9 mouse cellular contexts compared by ENCODE assay signal in genomic region chr10:77132118-77132517, GRCm38 (mm10). TPM values are rescaled to one million over a fixed set of nuclear protein-coding genes. Genes with fewer than 3 reads are reported as not detected.
DNase-seq lines count a peak whose midpoint lies in the region; ATAC-seq lines count a peak whose summit lies in the region.
"Had no signal": no experiment of that assay in that cellular context is flagged by ENCODE, and none has a peak within 500 bp of the region (broad histone marks: within the 10 kb centered on the region; RNA-seq: fewer than 3 reads in every experiment).

No protein-coding gene starts in this region.

- H3K27me3 ChIP-seq in heart, embryonic 16.5 days (ENCODE audit: control insufficient read depth, insufficient read depth, low read length) = no peaks in the 10 kb centered on the region
- H3K27me3 ChIP-seq in midbrain, embryonic 14.5 days (ENCODE audit: control insufficient read depth, insufficient read depth, low read length) = no peaks in the 10 kb centered on the region
- no peaks in the 10 kb centered on the region for H3K27me3 ChIP-seq in midbrain, embryonic 13.5 days
- H3K27me3 ChIP-seq in limb, embryonic 10.5 days (ENCODE audit: low read depth, poor library complexity, severe bottlenecking) = no peaks in the 10 kb centered on the region

- H3K36me3 ChIP-seq in heart, embryonic 16.5 days (ENCODE audit: control insufficient read depth, insufficient read depth) = no peaks in the 10 kb centered on the region
- no peaks in the 10 kb centered on the region for H3K36me3 ChIP-seq in midbrain, embryonic 14.5 days (ENCODE audit: control insufficient read depth, insufficient read depth, low read length)
- H3K36me3 ChIP-seq in midbrain, embryonic 13.5 days = no peaks in the 10 kb centered on the region
- H3K36me3 ChIP-seq in limb, embryonic 10.5 days = peaks cover 13% of the 10 kb centered on the region

- 0 out of 2 replicates have a peak, but pooled peaks cover 2% of the 10 kb centered on the region for H3K9me3 ChIP-seq in heart, embryonic 16.5 days (replicated peaks; ENCODE audit: control insufficient read depth, low read length)
- H3K9me3 ChIP-seq in midbrain, embryonic 14.5 days (ENCODE audit: control insufficient read depth, low read length) = no peaks in the 10 kb centered on the region
- no peaks in the 10 kb centered on the region for H3K9me3 ChIP-seq in midbrain, embryonic 13.5 days
- H3K9me3 ChIP-seq in limb, embryonic 10.5 days (replicated peaks) = no peaks in the 10 kb centered on the region
- H3K9me3 ChIP-seq: G1E had no signal

- H3K27ac ChIP-seq in heart, embryonic 16.5 days (ENCODE audit: low read length) = peak overlapping the region; percentile 33; the same call in 1 of the 2 replicates
- 0 out of 2 replicates have a peak overlapping the region, but pooled peaks have one; percentile 26 for H3K27ac ChIP-seq in midbrain, embryonic 14.5 days (replicated peaks; ENCODE audit: low read depth, low read length)
- H3K27ac ChIP-seq in midbrain, embryonic 13.5 days = no peak overlapping the region
- peak overlapping the region; percentile 78 for H3K27ac ChIP-seq in limb, embryonic 10.5 days

- H3K4me1 ChIP-seq in heart, embryonic 16.5 days (ENCODE audit: control insufficient read depth, insufficient read depth, low read length) = peaks cover 29% of the 10 kb centered on the region
- peaks cover 10% of the 10 kb centered on the region; the same call in 1 of the 2 replicates for H3K4me1 ChIP-seq in midbrain, embryonic 14.5 days (ENCODE audit: control insufficient read depth, insufficient read depth, low read length)
- peaks cover 39% of the 10 kb centered on the region for H3K4me1 ChIP-seq in midbrain, embryonic 13.5 days (replicated peaks)
- H3K4me1 ChIP-seq in limb, embryonic 10.5 days = peaks cover 66% of the 10 kb centered on the region

- H3K9ac ChIP-seq in heart, embryonic 16.5 days (ENCODE audit: low read length) = no peak overlapping the region
- H3K9ac ChIP-seq in midbrain, embryonic 14.5 days (replicated peaks; ENCODE audit: low read length) = no peak overlapping the region
- no peak overlapping the region for H3K9ac ChIP-seq in midbrain, embryonic 13.5 days (replicated peaks)

- no peak overlapping the region for H3K4me3 ChIP-seq in heart, embryonic 16.5 days (ENCODE audit: low read length)
- H3K4me3 ChIP-seq in midbrain, embryonic 14.5 days (replicated peaks; ENCODE audit: low read depth, low read length) = no peak overlapping the region
- no peak overlapping the region for H3K4me3 ChIP-seq in midbrain, embryonic 13.5 days (replicated peaks)
- H3K4me3 ChIP-seq in limb, embryonic 10.5 days = 0 out of 2 replicates have a peak overlapping the region, but pooled peaks have one; percentile 2

- intact Hi-C loops in heart, postnatal 14 days (cut with DNase I) = loop anchor here (5.0 kb wide), 2 partner anchors 80 to 220 kb away; no protein-coding TSS in a partner anchor

- 66% methylated on average over 11 of the region's 11 CpGs for WGBS in heart, embryonic 16.5 days
- 23% methylated on average over 11 of the region's 11 CpGs for WGBS in midbrain, embryonic 14.5 days
- 21% methylated on average over 11 of the region's 11 CpGs for WGBS in midbrain, embryonic 13.5 days
- WGBS in limb, embryonic 10.5 days = 22% methylated on average over 11 of the region's 11 CpGs

- ATAC-seq in heart, embryonic 16.5 days (replicated peaks; ENCODE audit: extremely low read depth, insufficient read depth, low FRiP score) = no peak
- no peak for ATAC-seq in midbrain, embryonic 14.5 days (ENCODE audit: low FRiP score, low TSS enrichment)
- no peak for ATAC-seq in midbrain, embryonic 13.5 days

- no peak overlapping the region for H3K4me2 ChIP-seq in heart, embryonic 16.5 days (ENCODE audit: low read depth, low read length)
- H3K4me2 ChIP-seq in midbrain, embryonic 14.5 days (ENCODE audit: low read length) = no peak overlapping the region
- no peak overlapping the region for H3K4me2 ChIP-seq in midbrain, embryonic 13.5 days (replicated peaks)

- DNase-seq in heart, postnatal 14 days = no peak
- no peak for DNase-seq in midbrain, embryonic 14.5 days
- DNase-seq in limb, embryonic 10.5 days (ENCODE audit: low spot score) = no peak
- no peak for DNase-seq in frontal cortex, postnatal 10 days (ENCODE audit: low spot score in 2 of 2)
- DNase-seq in right cerebral cortex, postnatal 36 days (ENCODE audit: low spot score in 2 of 2) = no peak
- DNase-seq: right cerebral cortex, postnatal 4 days had no signal

RNA-seq across cellular contexts. Expression of gene Col18a1, which starts 34.2 kb away (rescaled TPM):
- polyA plus RNA-seq in heart, embryonic 16.5 days (2015; fragmentation: Nextera tagmentation; extraction: Ambion mirVana) = 96.2 and 130 TPM in 2 replicates
- total RNA-seq in heart, postnatal 14 days (2021) = 10 to 100 TPM; 30.0 to 31.8 TPM
- 8.5 and 33.0 TPM in 2 replicates for polyA plus RNA-seq in midbrain, embryonic 14.5 days (2014; fragmentation: Nextera tagmentation; extraction: Ambion mirVana)
- polyA plus RNA-seq in midbrain, embryonic 13.5 days (2015; fragmentation: Nextera tagmentation; extraction: Ambion mirVana) = 32.8 and 39.6 TPM in 2 replicates
- polyA plus RNA-seq in limb, embryonic 10.5 days (2016; fragmentation: Nextera tagmentation; extraction: Ambion mirVana) = 149 and 159 TPM in 2 replicates
